Mouse (Mus musculus): ENCODE measurements around the gene Dnaic1.

The Dnaic1 gene

DNA sequence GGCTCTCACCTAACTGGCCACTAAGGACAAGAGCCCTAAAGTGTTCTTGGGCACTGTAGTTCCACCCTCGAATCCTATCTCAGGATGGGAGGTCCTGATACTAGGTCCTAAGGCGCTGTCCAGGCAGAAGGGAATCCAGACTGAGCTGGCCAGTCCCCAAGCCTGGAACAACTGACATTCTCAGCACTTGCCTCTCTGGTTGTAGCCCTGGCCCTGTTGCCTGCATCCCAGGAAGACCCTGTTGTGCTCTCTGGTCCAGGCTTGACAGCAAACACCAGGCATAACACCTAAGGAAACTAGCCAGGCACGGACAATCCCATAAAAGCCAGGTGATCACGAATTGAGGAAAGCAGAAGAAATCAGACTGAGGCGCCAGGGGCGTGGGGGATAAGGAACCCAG is 113.2 kb downstream of the Dnaic1 start:
- TF ChIP-seq GATA4 (IDR thresholded peaks at IDR 0.05; ENCODE audit: insufficient replicate concordance, low read length): no peak
